Mouse (Mus musculus): Measurements from ENCODE around the gene Umad1. TPM values are rescaled to one million over a fixed set of nuclear protein-coding genes. Genes with fewer than 3 reads are reported as not detected.
"Not testable (repeated sequence)": the region's sequence is repeated elsewhere in the genome, so short reads cannot be mapped to it uniquely, and the experiment has no call there.

Umad1 gene
- total RNA-seq, 2 experiments from 2014 or later = 32.3 to 34.7 TPM

- DNase-seq (ENCODE audit: low spot score in 2 of 2) = no peak
These were observed 49.0 kb downstream of the Umad1 start for GRCm38 (mm10) chr6:8307878-8308775.

- DNase-seq (ENCODE audit: low spot score in 2 of 2) = no peak
These were observed 53.5 kb downstream of the Umad1 start for GRCm38 (mm10) chr6:8312554-8312953.

GRCm38 (mm10) chr6:8316201-8316600, 57.1 kb downstream of the Umad1 start:
- no peak for DNase-seq (ENCODE audit: low spot score in 2 of 2)

- no peak for DNase-seq (ENCODE audit: low spot score in 2 of 2)
These were observed 60.5 kb downstream of the Umad1 start for GRCm38 (mm10) chr6:8319591-8319990.

- DNase-seq (ENCODE audit: low spot score in 2 of 2) = not testable (repeated sequence)
These were observed 72.4 kb downstream of the Umad1 start for GRCm38 (mm10) chr6:8331496-8331895.

GRCm38 (mm10) chr6:8333380-8333779, 74.3 kb downstream of the Umad1 start:
- DNase-seq (ENCODE audit: low spot score in 2 of 2) = no peak

GRCm38 (mm10) chr6:8336487-8337390, 77.7 kb downstream of the Umad1 start:
- DNase-seq (ENCODE audit: low spot score in 2 of 2) = no peak

- no peak for DNase-seq (ENCODE audit: low spot score in 2 of 2)
These were observed 80.4 kb downstream of the Umad1 start for GRCm38 (mm10) chr6:8339453-8339852.

- no peak for DNase-seq (ENCODE audit: low spot score in 2 of 2)
These were observed 84.2 kb downstream of the Umad1 start for GRCm38 (mm10) chr6:8343271-8343670.

GRCm38 (mm10) chr6:8345219-8345856, 86.2 kb downstream of the Umad1 start:
- DNase-seq (ENCODE audit: low spot score in 2 of 2) = peak in 1 of 2 experiments; percentile 42

GRCm38 (mm10) chr6:8347154-8347553, 88.1 kb downstream of the Umad1 start:
- DNase-seq (ENCODE audit: low spot score in 2 of 2) = no peak

GRCm38 (mm10) chr6:8348344-8348743, 89.3 kb downstream of the Umad1 start:
- DNase-seq (ENCODE audit: low spot score in 2 of 2) = no peak

GRCm38 (mm10) chr6:8349060-8349670, 90.1 kb downstream of the Umad1 start:
- DNase-seq (ENCODE audit: low spot score in 2 of 2) = no peak

GRCm38 (mm10) chr6:8351507-8351906, 92.4 kb downstream of the Umad1 start:
- no peak for DNase-seq (ENCODE audit: low spot score in 2 of 2)

GRCm38 (mm10) chr6:8352533-8353168, 93.6 kb downstream of the Umad1 start:
- DNase-seq (ENCODE audit: low spot score in 2 of 2) = peak in 1 of 2 experiments; percentile 15

- DNase-seq (ENCODE audit: low spot score in 2 of 2) = no peak
These were observed 94.4 kb downstream of the Umad1 start for GRCm38 (mm10) chr6:8353461-8353860.

GRCm38 (mm10) chr6:8354846-8355245, 95.8 kb downstream of the Umad1 start:
- no peak for DNase-seq (ENCODE audit: low spot score in 2 of 2)

- no peak for DNase-seq (ENCODE audit: low spot score in 2 of 2)
These were observed 99.1 kb downstream of the Umad1 start for GRCm38 (mm10) chr6:8358232-8358631.

GRCm38 (mm10) chr6:8358782-8359181, 99.7 kb downstream of the Umad1 start:
- DNase-seq (ENCODE audit: low spot score in 2 of 2) = no peak

- DNase-seq (ENCODE audit: low spot score in 2 of 2) = no peak
These were observed 101.7 kb downstream of the Umad1 start for GRCm38 (mm10) chr6:8360805-8361204.

Measured in layer of hippocampus, adult 18-20 months (tissue).